Mouse (Mus musculus): ENCODE measurements around the gene Wwox. TPM values are rescaled to one million over a fixed set of nuclear protein-coding genes. Genes with fewer than 3 reads are reported as not detected.

The Wwox gene
- total RNA-seq, 1 experiment = 12.5 TPM

DNA sequence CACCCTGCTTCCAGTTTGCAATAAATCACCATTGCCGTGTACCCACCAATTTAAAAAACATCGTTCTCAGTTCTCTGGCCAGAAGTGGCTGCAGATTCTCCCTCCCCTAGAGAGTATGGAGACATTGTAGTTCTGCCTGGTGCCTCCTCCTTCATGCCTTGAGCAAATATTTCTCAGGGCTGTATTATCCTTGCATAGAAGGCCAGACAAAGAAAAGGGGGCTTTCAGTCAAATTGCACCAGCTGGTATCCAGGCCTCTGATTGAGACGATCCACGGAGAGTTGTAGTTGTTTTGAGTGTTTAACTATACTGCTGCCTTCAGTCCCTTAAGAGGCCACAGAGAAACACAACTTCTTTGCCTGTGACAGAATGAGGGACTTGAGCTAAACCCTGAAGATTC is 935.5 kb downstream of the Wwox start:
- Histone ChIP-seq H3K4me1 (ENCODE audit: control insufficient read depth in 2 of 2, insufficient read depth in 2 of 2, low read length in 2 of 2, poor library complexity in 1 of 2) (no peaks in the 10 kb centered on the region), H3K36me3 (ENCODE audit: control insufficient read depth, insufficient read depth, low read length, poor library complexity, severe bottlenecking) (no peaks in the 10 kb centered on the region), H3K9ac (ENCODE audit: insufficient read depth, low read depth, low read length, poor library complexity, severe bottlenecking) (no peak overlapping the region), H3K4me3 (ENCODE audit: insufficient read depth in 1 of 2, low read depth in 1 of 2, low read length in 2 of 2, poor library complexity in 1 of 2, severe bottlenecking in 1 of 2) (no peak overlapping the region), H3K9me3 (ENCODE audit: control insufficient read depth, insufficient read depth, low read depth, low read length) (no peaks in the 10 kb centered on the region), H3K27ac (ENCODE audit: insufficient read depth, low read depth, low read length, poor library complexity, severe bottlenecking) (no peak overlapping the region)
- DNase-seq (ENCODE audit: low read depth, low spot score) = no peak
- in situ Hi-C loops (cut with MboI; ENCODE audit: low sequenced_read_pairs in 2 of 2, unreplicated experiment in 2 of 2) = loop anchor here in 1 of 2 experiments (5.0 kb wide), 1 partner anchor 47 kb away; no protein-coding TSS in a partner anchor
- TF ChIP-seq ZC3H11A (IDR thresholded peaks at IDR 0.05; ENCODE audit: borderline replicate concordance, low read depth, low read length) (no peak), ZNF384 (IDR thresholded peaks at IDR 0.05; ENCODE audit: low read depth, low read length) (no peak), HCFC1 (IDR thresholded peaks at IDR 0.05; ENCODE audit: borderline replicate concordance, insufficient read depth, low read length) (no peak), MAFK (IDR thresholded peaks at IDR 0.05; ENCODE audit: insufficient read depth, low read depth, low read length) (no peak), CHD2 (IDR thresholded peaks at IDR 0.05; ENCODE audit: low read depth, low read length) (no peak)

DNA sequence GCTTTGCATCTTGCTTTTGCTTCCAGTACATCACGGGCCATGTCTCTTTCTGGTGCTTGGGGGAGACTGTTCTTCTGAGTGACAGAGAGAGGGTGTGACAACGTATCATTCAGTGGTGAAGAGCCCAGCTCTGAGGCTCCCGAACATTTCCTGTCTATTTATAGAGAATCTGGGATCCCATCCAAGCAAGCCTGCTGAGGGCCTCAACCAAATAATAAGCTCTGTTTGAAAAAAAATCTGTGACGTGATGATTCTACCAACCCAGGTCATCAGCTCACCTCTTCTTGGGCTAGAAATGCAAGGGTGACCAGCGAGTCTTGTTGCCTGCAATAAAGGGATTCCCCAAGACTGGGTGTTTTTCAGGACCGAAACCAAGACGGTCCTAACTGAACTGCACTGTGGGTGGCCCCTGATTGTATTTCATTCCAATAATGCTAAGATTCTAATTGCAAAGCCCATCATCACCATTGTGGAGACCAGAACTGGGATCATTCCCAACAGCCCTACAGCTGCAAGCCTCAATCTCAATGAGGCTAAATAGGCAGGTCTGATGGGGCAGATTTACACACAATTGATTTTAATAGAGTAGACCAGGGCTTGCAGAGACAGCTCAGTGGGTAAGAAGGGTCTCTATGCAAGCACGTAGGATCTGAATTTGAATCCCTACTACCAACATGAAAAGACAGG is 936.0 kb downstream of the Wwox start:
- no peak for DNase-seq (ENCODE audit: low read depth, low spot score)
- Histone ChIP-seq H3K4me1 (ENCODE audit: control insufficient read depth in 2 of 2, insufficient read depth in 2 of 2, low read length in 2 of 2, poor library complexity in 1 of 2) (no peaks in the 10 kb centered on the region), H3K27ac (ENCODE audit: insufficient read depth, low read depth, low read length, poor library complexity, severe bottlenecking) (no peak overlapping the region), H3K36me3 (ENCODE audit: control insufficient read depth, insufficient read depth, low read length, poor library complexity, severe bottlenecking) (no peaks in the 10 kb centered on the region), H3K9ac (ENCODE audit: insufficient read depth, low read depth, low read length, poor library complexity, severe bottlenecking) (no peak overlapping the region), H3K9me3 (ENCODE audit: control insufficient read depth, insufficient read depth, low read depth, low read length) (no peaks in the 10 kb centered on the region), H3K4me3 (ENCODE audit: insufficient read depth in 1 of 2, low read depth in 1 of 2, low read length in 2 of 2, poor library complexity in 1 of 2, severe bottlenecking in 1 of 2) (no peak overlapping the region)
- in situ Hi-C loops (cut with MboI; ENCODE audit: low sequenced_read_pairs in 2 of 2, unreplicated experiment in 2 of 2) = no loop called here
- no peak for TF ChIP-seq MAFK (IDR thresholded peaks at IDR 0.05; ENCODE audit: insufficient read depth, low read depth, low read length)
- TF ChIP-seq CHD2 (IDR thresholded peaks at IDR 0.05; ENCODE audit: low read depth, low read length) = no peak
- TF ChIP-seq ZNF384 (IDR thresholded peaks at IDR 0.05; ENCODE audit: low read depth, low read length) = no peak
- no peak for TF ChIP-seq HCFC1 (IDR thresholded peaks at IDR 0.05; ENCODE audit: borderline replicate concordance, insufficient read depth, low read length)
- no peak for TF ChIP-seq ZC3H11A (IDR thresholded peaks at IDR 0.05; ENCODE audit: borderline replicate concordance, low read depth, low read length)

DNA sequence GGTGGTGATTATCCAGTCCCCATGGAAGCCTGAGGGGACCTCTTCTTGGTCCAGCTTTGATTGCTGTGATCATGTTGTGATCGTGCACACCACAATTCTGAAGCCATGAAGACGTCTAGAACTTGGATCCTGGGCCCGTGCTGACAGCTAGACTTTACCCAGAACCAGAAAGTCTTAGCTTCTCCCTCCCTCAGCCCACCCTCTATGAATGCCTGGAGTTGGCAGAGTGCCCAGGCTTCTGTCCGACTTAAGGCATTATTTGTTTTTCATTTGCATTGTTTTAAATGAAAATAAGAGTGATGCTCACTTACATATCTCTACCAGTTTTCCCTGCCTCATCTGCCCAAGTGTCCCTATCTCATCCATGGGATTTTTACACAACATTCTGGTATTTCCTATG is 937.9 kb downstream of the Wwox start:
- no peaks in the 10 kb centered on the region for H3K36me3 ChIP-seq (ENCODE audit: control insufficient read depth, insufficient read depth, low read length, poor library complexity, severe bottlenecking)
- H3K4me3 ChIP-seq (ENCODE audit: insufficient read depth in 1 of 2, low read depth in 1 of 2, low read length in 2 of 2, poor library complexity in 1 of 2, severe bottlenecking in 1 of 2) = no peak overlapping the region
- no peak for DNase-seq (ENCODE audit: low read depth, low spot score)
- in situ Hi-C loops (cut with MboI; ENCODE audit: low sequenced_read_pairs in 2 of 2, unreplicated experiment in 2 of 2) = no loop called here
- no peak overlapping the region for H3K27ac ChIP-seq (ENCODE audit: insufficient read depth, low read depth, low read length, poor library complexity, severe bottlenecking)
- no peaks in the 10 kb centered on the region for H3K9me3 ChIP-seq (ENCODE audit: control insufficient read depth, insufficient read depth, low read depth, low read length)
- no peak overlapping the region for H3K9ac ChIP-seq (ENCODE audit: insufficient read depth, low read depth, low read length, poor library complexity, severe bottlenecking)
- TF ChIP-seq MAFK (IDR thresholded peaks at IDR 0.05; ENCODE audit: insufficient read depth, low read depth, low read length) = no peak
- H3K4me1 ChIP-seq (ENCODE audit: control insufficient read depth in 2 of 2, insufficient read depth in 2 of 2, low read length in 2 of 2, poor library complexity in 1 of 2) = no peaks in the 10 kb centered on the region

DNA sequence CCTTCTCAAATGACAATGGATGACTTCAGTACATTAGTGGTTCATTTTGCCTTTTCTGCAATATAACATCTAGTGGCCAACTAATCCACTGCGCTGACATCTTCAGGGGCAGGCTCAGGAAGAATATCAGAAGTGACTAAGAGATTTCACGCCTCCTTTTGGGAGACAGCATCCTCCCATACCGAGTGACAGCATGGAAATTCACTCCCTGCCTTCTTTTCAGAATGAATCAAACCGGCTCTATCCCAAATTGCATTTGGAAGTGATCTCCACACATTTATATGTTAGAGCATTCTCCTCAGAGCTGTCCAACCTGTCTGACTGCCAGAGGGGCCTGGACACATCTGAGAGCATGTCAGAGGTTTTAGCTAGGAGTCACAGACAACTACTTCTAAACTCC is 940.6 kb downstream of the Wwox start:
- Histone ChIP-seq H3K9me3 (ENCODE audit: control insufficient read depth, insufficient read depth, low read depth, low read length) (no peaks in the 10 kb centered on the region), H3K4me1 (ENCODE audit: control insufficient read depth in 2 of 2, insufficient read depth in 2 of 2, low read length in 2 of 2, poor library complexity in 1 of 2) (no peaks in the 10 kb centered on the region), H3K9ac (ENCODE audit: insufficient read depth, low read depth, low read length, poor library complexity, severe bottlenecking) (no peak overlapping the region), H3K27ac (ENCODE audit: insufficient read depth, low read depth, low read length, poor library complexity, severe bottlenecking) (no peak overlapping the region), H3K4me3 (ENCODE audit: insufficient read depth in 1 of 2, low read depth in 1 of 2, low read length in 2 of 2, poor library complexity in 1 of 2, severe bottlenecking in 1 of 2) (no peak overlapping the region), H3K36me3 (ENCODE audit: control insufficient read depth, insufficient read depth, low read length, poor library complexity, severe bottlenecking) (no peaks in the 10 kb centered on the region)
- TF ChIP-seq ZNF384 (IDR thresholded peaks at IDR 0.05; ENCODE audit: low read depth, low read length) = no peak
- no peak for TF ChIP-seq CHD2 (IDR thresholded peaks at IDR 0.05; ENCODE audit: low read depth, low read length)
- no peak for TF ChIP-seq HCFC1 (IDR thresholded peaks at IDR 0.05; ENCODE audit: borderline replicate concordance, insufficient read depth, low read length)
- no peak for TF ChIP-seq MAFK (IDR thresholded peaks at IDR 0.05; ENCODE audit: insufficient read depth, low read depth, low read length)
- no peak for TF ChIP-seq ZC3H11A (IDR thresholded peaks at IDR 0.05; ENCODE audit: borderline replicate concordance, low read depth, low read length)
- in situ Hi-C loops (cut with MboI; ENCODE audit: low sequenced_read_pairs in 2 of 2, unreplicated experiment in 2 of 2) = no loop called here
- DNase-seq (ENCODE audit: low read depth, low spot score) = no peak

Data from ES-E14 (cell line).